Mouse (Mus musculus): ENCODE data around the gene Adam15.
A peak's percentile ranks its signal among the peaks of the same experiment; 100 is the strongest.

The Adam15 gene

GRCm38 (mm10) chr3:89349869-89350501, at the start of gene Adam15:
Gene Adam15 (minus strand): TSS chr3:89349996.
- DNase-seq = peak; percentile 89

GRCm38 (mm10) chr3:89396654-89397005, 46.8 kb upstream of the Adam15 start:
- no peak for DNase-seq

- DNase-seq = peak; percentile 88
Observed at GRCm38 (mm10) chr3:89395806-89396653, 46.2 kb upstream of the Adam15 start.

- DNase-seq = no peak
Observed at GRCm38 (mm10) chr3:89395419-89395805, 45.6 kb upstream of the Adam15 start.

- no peak for DNase-seq
Observed at GRCm38 (mm10) chr3:89394894-89395256, 45.1 kb upstream of the Adam15 start.

- no peak for DNase-seq
Observed at GRCm38 (mm10) chr3:89394006-89394893, 44.5 kb upstream of the Adam15 start, which contains the start of gene Zbtb7b. Gene Zbtb7b (minus strand): TSS chr3:89394776.

- DNase-seq = peak; percentile 73
Observed at GRCm38 (mm10) chr3:89393605-89394004, 43.8 kb upstream of the Adam15 start.

- DNase-seq = no peak
Observed at GRCm38 (mm10) chr3:89392871-89393311, 43.1 kb upstream of the Adam15 start.

- no peak for DNase-seq
Observed at GRCm38 (mm10) chr3:89391663-89392511, 42.1 kb upstream of the Adam15 start.

GRCm38 (mm10) chr3:89390699-89391662, 41.2 kb upstream of the Adam15 start:
- DNase-seq = peak; percentile 62

- no peak for DNase-seq
Observed at GRCm38 (mm10) chr3:89390111-89390515, 40.3 kb upstream of the Adam15 start.

- DNase-seq = peak; percentile 60
Observed at GRCm38 (mm10) chr3:89388901-89389740, 39.3 kb upstream of the Adam15 start.

GRCm38 (mm10) chr3:89388134-89388881, 38.5 kb upstream of the Adam15 start:
- DNase-seq = no peak

- DNase-seq = no peak
Observed at GRCm38 (mm10) chr3:89387632-89388031, 37.8 kb upstream of the Adam15 start.

GRCm38 (mm10) chr3:89386438-89387420, 36.9 kb upstream of the Adam15 start:
- DNase-seq = peak; percentile 65

- DNase-seq = peak; percentile 76
Observed at GRCm38 (mm10) chr3:89385451-89385850, 35.7 kb upstream of the Adam15 start.

GRCm38 (mm10) chr3:89384331-89385076, 34.7 kb upstream of the Adam15 start:
- DNase-seq = no peak

All from thymus, postnatal 14 days (tissue).